Mouse (Mus musculus): ENCODE data around the gene Klk12.

Klk12 gene

DNA sequence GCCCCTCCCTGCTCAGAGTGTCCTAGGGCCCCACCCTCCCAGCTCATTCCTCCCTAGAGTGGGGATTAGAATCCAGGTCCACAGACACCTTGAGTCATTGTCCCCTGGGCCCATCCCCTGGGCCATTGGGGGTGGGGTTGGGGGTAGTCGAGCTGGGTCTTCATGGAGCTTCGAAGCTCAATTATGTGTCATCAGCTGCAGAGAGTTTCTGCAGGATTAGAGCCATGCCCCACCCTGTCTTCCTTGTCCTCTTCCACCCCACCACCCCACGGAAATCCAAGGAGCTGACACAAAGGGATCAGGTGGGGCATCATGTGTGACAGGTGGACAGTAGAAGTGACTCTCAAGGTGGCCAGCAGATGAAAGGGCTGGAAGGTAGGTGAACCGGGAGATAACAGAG is at the start of gene Klk12:
TSS of gene Klk12 (plus strand) at position 301 of the 400 bp plus-strand sequence.
- in situ Hi-C loops (cut with MboI; ENCODE audit: low pct_unique_long_range_greater_than_20kb in 1 of 2, low sequenced_read_pairs in 2 of 2, unreplicated experiment in 1 of 2) = no loop called here

DNA sequence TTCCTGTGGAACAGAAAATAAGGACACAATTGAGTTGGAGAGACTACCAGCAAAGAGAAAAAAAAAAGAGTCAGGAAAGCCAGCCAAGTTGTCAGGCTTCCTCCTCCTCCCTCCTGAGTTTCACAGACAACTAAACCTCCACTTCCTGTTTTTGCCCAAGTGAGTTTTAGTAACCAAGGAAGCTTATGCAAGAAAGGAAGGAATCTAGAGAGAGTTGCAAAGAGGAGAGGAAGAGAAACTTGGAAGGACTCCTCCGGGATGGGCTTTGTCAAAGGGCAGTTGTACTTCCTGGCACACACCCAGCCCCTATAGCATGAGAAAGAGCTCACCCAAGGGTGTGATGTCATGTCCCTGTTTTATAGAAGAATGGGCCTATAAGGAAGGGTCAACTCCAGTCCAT is 20.9 kb upstream of the Klk12 start:
- in situ Hi-C loops (cut with MboI; ENCODE audit: low pct_unique_long_range_greater_than_20kb in 1 of 2, low sequenced_read_pairs in 2 of 2, unreplicated experiment in 1 of 2) = no loop called here

DNA sequence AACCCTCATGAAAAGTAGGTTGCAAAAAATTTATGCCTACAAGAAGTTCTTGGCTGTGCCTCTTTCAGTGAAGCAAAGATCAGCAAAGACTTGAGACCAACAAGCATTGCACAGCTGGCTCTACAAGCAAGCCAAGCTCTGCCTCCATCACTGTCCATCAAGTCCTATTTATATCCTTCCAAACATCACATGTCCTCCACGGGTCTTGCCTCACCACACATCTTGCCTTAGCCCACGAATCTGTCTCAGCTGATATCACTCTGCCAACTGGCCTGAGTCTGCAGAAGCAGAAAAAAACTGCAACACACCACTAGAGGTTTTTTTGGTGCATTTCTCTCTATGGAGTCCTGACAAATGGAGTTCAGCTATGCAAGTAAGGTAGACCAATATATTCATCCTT is 15.9 kb upstream of the Klk12 start:
- in situ Hi-C loops (cut with MboI; ENCODE audit: low pct_unique_long_range_greater_than_20kb in 1 of 2, low sequenced_read_pairs in 2 of 2, unreplicated experiment in 1 of 2) = no loop called here

DNA sequence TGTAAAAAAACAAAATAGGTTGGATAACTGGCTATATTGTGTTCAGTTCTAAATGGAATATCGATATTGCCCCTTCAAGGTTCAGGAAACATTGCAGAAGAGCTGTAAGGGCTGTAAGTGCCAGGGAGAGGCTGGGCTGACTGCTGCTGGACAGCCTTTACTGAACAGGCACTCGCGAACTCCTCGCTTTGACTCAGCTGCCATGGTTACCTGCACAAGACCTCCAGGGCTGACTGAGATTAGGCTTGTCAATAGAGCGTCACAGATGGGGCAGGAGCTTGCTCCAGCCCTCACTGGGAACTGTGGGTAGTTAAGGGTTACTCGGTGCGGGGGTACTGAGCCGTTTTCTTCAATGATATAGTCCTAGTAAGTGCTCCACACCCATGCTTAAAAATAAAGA is 2.2 kb upstream of the Klk12 start:
- in situ Hi-C loops (cut with MboI; ENCODE audit: low pct_unique_long_range_greater_than_20kb in 1 of 2, low sequenced_read_pairs in 2 of 2, unreplicated experiment in 1 of 2) = no loop called here

DNA sequence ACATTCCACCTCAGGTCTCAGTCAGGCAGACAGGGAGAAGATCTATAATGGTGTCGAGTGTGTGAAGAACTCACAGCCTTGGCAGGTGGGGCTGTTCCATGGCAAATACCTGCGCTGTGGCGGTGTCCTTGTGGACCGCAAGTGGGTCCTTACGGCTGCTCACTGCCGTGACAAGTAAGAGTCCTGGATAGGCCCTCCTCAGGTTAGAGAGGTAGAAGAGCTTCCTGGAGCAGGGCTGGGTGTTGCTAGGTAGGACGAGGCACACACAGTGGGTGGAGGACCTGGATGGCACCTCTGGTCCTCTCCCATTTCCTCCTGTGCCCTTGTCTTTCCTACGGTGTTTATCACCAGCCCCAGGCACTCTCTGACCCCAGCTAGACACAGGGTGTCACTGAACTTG is 939 bp downstream of the Klk12 start:
- in situ Hi-C loops (cut with MboI; ENCODE audit: low pct_unique_long_range_greater_than_20kb in 1 of 2, low sequenced_read_pairs in 2 of 2, unreplicated experiment in 1 of 2) = no loop called here

DNA sequence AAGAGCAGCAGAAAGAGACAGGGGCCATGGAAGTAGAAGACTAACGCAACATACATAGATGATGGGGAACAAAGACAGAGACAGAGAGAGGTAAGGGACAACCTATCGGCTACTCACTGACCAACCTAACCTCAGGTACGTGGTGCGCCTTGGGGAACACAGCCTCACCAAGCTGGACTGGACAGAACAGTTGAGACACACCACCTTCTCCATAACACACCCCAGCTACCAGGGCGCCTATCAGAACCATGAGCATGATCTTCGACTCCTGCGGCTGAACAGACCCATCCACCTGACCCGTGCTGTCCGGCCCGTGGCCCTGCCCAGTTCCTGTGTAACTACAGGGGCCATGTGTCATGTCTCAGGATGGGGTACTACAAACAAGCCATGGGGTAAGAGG is 2.0 kb downstream of the Klk12 start:
- in situ Hi-C loops (cut with MboI; ENCODE audit: low pct_unique_long_range_greater_than_20kb in 1 of 2, low sequenced_read_pairs in 2 of 2, unreplicated experiment in 1 of 2) = no loop called here

DNA sequence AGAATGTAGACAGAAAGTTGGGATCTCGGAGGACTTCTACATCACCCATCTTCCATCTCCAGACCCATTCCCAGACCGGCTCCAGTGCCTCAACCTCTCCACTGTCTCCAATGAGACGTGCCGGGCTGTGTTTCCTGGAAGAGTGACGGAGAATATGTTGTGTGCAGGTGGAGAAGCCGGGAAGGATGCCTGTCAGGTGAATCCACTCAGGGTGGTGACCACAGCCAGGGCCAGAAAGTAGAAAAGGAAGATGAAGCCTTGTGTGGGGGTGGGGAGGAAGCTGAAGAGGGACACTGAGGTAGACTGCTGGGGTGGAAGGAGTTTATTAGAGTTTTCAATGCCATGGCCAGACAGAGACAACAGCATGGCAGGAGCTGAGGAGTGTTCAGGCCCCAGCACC is 3.2 kb downstream of the Klk12 start:
- in situ Hi-C loops (cut with MboI; ENCODE audit: low pct_unique_long_range_greater_than_20kb in 1 of 2, low sequenced_read_pairs in 2 of 2, unreplicated experiment in 1 of 2) = no loop called here

DNA sequence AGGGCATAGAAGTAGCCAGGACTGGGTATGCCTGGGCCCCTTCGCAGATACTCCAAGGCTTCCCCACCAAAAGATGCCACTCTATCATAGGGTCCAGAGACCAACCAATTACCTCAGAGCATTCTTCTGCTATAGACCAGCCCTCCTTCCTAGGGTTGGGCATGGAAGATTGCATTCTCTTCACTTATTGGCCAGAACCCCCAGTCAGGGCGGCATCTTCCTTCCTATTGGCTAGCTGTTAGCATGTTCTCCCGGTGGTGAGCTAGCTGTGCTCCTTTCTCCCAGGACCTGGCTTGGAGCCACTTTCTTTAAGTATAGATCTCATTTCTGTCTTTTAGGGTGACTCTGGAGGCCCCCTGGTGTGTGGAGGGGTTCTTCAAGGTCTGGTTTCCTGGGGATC is 4.2 kb downstream of the Klk12 start:
- in situ Hi-C loops (cut with MboI; ENCODE audit: low pct_unique_long_range_greater_than_20kb in 1 of 2, low sequenced_read_pairs in 2 of 2, unreplicated experiment in 1 of 2) = no loop called here

DNA sequence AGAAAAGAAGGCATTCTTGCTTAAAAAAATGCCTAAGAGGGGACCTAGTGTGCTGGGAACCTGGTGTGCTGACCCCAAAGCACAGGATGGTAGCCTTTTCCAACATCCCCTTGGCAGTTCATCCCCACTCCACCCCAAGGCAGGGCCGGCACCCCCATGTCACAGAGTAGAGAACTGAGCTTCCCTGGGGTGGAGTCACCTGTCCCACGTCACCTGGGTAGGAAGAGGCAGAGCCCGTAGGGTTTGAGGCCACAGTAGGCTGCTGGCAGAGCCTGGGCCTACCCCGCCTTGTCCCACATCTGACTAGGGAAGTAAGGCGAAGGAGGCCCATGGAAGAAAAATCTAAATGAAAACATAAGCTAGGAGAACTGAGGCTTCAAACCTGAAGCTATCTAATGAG is 5.7 kb downstream of the Klk12 start, which contains the start of gene Klk11:
TSS of gene Klk11 (plus strand) at position 241 of the 400 bp plus-strand sequence.
- in situ Hi-C loops (cut with MboI; ENCODE audit: low pct_unique_long_range_greater_than_20kb in 1 of 2, low sequenced_read_pairs in 2 of 2, unreplicated experiment in 1 of 2) = no loop called here

DNA sequence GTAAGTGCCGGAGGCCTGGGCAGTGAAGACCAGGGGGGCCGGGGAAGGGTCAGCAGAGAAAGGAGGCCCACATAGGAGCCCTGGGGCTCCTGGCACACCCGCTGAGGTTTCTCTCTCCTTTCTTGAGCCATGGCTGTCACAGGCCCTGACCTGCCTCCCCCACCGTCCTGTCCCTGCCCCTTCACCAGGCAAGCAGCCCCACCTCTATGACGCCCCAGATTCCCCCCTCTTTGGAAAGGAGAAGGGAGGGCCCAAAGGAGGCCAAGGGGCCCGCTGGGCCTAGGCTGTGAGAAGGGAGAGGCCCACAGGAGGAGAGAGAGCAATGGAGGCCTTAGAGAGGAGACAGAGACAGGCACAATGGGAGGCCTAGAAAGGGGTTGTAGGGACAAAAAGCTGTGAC is 6.1 kb downstream of the Klk12 start:
- in situ Hi-C loops (cut with MboI; ENCODE audit: low pct_unique_long_range_greater_than_20kb in 1 of 2, low sequenced_read_pairs in 2 of 2, unreplicated experiment in 1 of 2) = no loop called here

DNA sequence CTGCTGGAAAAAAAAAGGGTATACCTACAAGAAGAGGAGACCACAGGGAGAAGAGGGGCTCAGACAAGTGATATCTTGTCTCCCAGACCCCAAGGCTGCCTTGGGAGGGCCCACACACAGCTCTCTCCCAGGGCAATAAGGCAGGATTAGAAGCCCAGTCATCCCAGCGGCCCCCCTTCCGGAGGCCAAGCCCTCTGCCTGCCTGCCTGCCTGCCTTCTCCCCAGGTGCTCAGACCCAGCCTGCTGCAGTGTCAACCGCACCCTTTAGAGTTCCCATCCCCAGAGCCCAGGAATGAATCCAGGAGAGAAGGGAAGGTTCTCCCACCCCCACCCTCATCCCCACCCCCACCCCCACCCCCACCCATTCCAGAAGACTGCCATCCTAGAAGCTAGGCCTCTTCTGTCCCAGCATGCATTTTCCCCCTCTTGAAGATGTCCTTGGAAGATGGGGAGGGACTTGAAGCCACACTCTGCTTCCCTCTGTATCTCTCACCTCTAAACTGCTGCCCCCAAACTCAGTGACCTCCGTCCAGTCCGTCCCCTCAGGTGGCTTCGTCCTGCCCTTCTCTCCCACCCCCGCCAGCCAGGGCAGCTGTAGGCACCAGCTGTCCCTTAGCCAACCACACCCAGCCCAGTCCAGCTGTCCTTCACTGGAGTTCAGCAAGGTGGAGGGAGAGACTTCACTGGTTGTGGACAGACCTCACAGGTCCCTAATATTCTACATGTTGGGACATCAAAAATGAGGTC is 6.8 kb downstream of the Klk12 start:
- in situ Hi-C loops (cut with MboI; ENCODE audit: low pct_unique_long_range_greater_than_20kb in 1 of 2, low sequenced_read_pairs in 2 of 2, unreplicated experiment in 1 of 2) = no loop called here

DNA sequence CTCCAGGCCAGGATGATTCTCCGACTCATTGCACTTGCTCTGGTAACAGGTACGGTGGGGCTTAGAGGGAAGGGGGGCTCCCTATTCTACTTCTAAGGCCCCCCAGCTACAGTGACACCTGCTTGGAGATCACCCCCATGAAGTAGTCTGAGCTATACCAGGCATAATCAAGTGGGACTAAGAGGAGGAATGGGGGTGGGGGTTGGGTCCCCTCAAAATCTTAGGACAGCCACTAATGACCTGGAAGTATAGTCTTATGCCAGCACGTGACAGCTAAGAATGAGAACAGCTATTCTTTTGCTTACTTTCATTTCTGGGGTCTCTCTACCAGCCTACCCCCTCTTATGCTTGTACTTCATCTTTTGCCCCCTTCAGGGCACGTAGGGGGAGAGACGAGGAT is 7.8 kb downstream of the Klk12 start:
- in situ Hi-C loops (cut with MboI; ENCODE audit: low pct_unique_long_range_greater_than_20kb in 1 of 2, low sequenced_read_pairs in 2 of 2, unreplicated experiment in 1 of 2) = no loop called here

DNA sequence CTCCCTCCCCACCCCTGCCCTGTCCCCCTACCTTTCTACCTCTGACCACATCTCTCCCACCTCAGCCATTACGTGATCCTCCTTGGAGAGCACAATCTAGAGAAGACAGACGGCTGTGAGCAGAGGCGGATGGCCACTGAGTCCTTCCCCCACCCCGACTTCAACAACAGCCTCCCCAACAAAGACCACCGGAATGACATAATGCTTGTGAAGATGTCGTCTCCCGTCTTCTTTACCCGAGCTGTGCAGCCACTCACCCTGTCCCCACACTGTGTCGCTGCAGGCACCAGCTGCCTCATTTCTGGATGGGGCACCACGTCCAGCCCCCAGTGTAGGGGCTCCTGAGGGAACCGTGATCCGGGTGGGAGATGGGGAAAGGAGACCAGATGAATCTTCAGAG is 8.7 kb downstream of the Klk12 start:
- in situ Hi-C loops (cut with MboI; ENCODE audit: low pct_unique_long_range_greater_than_20kb in 1 of 2, low sequenced_read_pairs in 2 of 2, unreplicated experiment in 1 of 2) = no loop called here

DNA sequence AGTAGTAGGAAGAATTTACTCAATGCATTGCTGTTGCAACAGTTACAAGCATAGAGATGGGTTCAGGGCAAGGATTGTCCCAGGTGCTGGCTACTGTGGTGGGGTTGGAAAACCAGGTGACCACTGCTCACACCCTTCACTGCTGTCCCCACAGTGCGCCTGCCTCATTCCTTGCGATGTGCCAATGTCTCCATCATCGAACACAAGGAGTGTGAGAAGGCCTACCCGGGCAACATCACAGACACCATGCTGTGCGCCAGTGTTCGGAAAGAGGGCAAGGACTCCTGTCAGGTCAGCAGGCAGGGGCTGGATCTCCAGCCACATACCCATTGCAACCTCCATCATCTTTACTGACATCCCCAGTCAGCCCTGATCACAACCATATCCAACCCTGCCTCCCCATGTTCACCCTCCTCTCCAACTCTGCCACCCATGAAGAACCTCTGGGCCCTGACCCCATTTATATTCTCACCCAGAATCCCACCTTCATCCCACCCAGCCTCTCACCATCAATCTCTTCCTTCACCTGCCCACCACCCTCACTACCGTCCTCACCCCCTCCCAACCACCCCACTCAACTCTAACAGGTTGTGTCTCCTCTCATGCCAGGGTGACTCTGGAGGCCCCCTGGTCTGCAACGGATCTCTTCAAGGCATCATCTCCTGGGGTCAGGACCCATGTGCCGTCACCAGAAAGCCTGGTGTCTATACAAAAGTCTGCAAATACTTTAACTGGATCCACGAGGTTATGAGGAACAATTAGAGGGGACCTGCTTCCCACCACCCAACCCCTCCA is 9.7 kb downstream of the Klk12 start:
- in situ Hi-C loops (cut with MboI; ENCODE audit: low pct_unique_long_range_greater_than_20kb in 1 of 2, low sequenced_read_pairs in 2 of 2, unreplicated experiment in 1 of 2) = no loop called here

DNA sequence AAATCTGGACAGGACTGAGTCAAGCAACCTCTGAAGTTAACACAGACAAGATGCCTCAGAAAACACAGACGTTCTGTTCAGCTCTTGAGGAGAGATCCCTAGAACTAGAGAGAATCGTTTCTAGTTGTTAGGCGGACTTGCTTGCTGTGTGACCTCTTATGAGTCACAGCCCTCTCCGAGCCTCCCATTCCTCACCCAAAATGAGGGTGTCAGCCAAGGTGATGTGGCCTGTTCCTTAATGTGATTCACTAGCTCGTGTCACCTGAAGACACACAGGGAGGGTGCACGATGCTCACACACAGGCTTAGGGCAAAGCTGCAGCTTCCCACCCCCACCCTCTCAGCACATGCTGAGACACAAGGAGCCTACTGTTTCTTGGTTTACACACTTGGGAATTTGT is 11.5 kb downstream of the Klk12 start:
- in situ Hi-C loops (cut with MboI; ENCODE audit: low pct_unique_long_range_greater_than_20kb in 1 of 2, low sequenced_read_pairs in 2 of 2, unreplicated experiment in 1 of 2) = loop anchor here in 1 of 2 experiments (5.0 kb wide), 1 partner anchor 98 kb away; no protein-coding TSS in a partner anchor

DNA sequence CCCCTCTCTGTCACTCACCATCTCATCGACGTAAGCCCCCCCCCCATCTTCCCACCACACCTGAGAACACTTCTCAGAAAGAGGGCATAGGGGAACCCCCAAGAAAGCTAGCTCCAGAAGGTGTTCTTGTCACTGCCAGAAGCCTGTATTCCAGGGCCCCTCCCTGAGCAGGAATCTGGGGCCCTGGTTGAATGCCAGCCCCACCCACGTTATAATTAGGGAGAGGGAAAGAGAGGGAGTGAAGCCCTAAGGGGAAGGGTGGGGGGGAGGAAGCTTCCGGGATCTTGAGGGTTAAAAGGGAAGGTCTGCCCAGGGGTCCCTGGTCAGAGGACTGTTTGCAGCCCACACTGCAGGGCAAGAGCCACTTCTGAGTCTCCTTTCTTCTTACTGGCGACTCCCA is 12.0 kb downstream of the Klk12 start, which contains the start of gene Klk10:
TSS of gene Klk10 (plus strand) at position 290 of the 400 bp plus-strand sequence.
- in situ Hi-C loops (cut with MboI; ENCODE audit: low pct_unique_long_range_greater_than_20kb in 1 of 2, low sequenced_read_pairs in 2 of 2, unreplicated experiment in 1 of 2) = loop anchor here in 1 of 2 experiments (5.0 kb wide), 1 partner anchor 98 kb away; no protein-coding TSS in a partner anchor

DNA sequence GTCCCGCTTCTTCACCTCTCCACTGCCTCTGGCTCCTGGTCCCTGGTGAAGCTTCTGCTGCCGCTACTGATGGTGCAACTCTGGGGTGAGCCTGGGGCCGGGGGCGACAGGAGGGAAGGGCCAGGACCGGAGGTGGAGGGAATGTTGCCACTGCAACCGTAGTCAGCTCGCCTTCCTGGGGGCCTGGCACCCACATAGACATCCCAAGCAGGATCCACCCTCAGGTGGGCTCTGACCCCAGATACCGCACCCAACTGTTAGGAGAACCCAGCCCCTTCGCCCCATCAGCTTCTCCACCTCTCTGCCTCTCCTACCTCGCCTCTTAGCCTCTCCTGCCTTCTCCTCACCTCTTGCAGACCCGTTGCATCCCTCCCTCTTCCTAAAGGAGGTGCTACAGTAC is 12.8 kb downstream of the Klk12 start:
- in situ Hi-C loops (cut with MboI; ENCODE audit: low pct_unique_long_range_greater_than_20kb in 1 of 2, low sequenced_read_pairs in 2 of 2, unreplicated experiment in 1 of 2) = loop anchor here in 1 of 2 experiments (5.0 kb wide), 1 partner anchor 99 kb away; no protein-coding TSS in a partner anchor

DNA sequence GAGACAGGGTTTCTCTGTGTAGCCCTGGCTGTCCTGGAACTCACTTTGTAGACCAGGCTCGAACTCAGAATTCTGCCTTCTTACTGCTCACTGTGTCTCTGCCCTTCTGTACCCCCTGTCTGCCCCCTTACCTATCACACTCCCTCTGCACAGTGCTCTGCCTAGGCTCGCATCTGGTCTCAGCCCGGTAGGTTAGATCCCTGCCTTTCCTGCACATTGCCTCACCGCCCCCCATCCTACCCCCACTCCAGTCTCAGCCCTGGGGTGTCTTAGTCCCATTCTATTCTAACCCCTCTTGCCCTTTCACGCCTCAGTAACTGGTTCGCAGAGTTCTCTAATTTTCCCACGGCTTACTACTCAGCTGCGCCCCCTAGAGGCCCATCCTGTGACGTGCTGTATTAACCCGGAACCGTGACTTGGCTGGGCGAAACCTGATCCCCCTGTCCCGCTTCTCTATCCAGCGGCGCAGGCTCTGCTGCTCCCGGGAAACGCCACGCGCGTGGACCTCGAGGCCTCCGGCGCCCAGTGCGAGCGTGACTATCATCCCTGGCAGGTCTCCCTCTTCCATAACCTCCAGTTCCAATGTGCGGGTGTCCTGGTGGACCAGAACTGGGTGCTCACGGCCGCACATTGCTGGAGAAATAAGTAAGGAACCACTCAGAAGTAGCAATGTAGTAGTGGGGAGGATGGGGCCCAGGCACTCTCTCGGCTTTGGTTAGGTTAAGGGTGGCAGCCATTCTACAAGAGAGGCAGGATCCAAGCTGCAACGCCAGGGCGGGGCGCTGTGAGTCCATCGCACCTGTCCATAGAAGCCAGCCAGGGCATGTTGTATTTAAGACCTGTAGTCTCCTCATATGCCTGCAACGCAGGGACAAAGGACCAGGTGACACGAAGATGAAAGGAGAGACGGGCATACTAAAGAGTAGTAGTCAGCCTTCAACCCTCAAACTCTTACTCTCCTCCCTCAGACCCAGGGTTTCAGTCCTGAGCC is 13.9 kb downstream of the Klk12 start:
- in situ Hi-C loops (cut with MboI; ENCODE audit: low pct_unique_long_range_greater_than_20kb in 1 of 2, low sequenced_read_pairs in 2 of 2, unreplicated experiment in 1 of 2) = loop anchor here in 1 of 2 experiments (5.0 kb wide), 1 partner anchor 100 kb away; no protein-coding TSS in a partner anchor

Data from mouse embryonic stem cell (cell line).